Mouse (Mus musculus): ENCODE results near the gene Tra2a. TPM values are rescaled to one million over a fixed set of nuclear protein-coding genes. Genes with fewer than 3 reads are reported as not detected.

Tra2a gene
- polyA plus RNA-seq, 1 experiment from 2014 or later: 71.3 TPM

GRCm38 (mm10) chr6:49247246-49247645 is 16.6 kb downstream of the Tra2a start:
- H3K9ac ChIP-seq (ENCODE audit: low read depth, low read length): no peak overlapping the region
- H3K4me1 ChIP-seq (ENCODE audit: control insufficient read depth, insufficient read depth, low read length): no peaks in the 10 kb centered on the region
- no peaks in the 10 kb centered on the region for H3K9me3 ChIP-seq (ENCODE audit: control insufficient read depth, low read length)
- WGBS: 56% methylated on average over 2 of the region's 2 CpGs
- no peak overlapping the region for H3K4me3 ChIP-seq (ENCODE audit: low read length)
- ATAC-seq: no peak
- H3K27ac ChIP-seq (ENCODE audit: low read length): no peak overlapping the region
- H3K27me3 ChIP-seq (replicated peaks; ENCODE audit: control insufficient read depth, insufficient read depth, low read length): no peaks in the 10 kb centered on the region
- H3K4me2 ChIP-seq (ENCODE audit: low read depth, low read length): no peak overlapping the region
- H3K36me3 ChIP-seq (ENCODE audit: control insufficient read depth, insufficient read depth, low read length): peaks cover 29% of the 10 kb centered on the region

DNA sequence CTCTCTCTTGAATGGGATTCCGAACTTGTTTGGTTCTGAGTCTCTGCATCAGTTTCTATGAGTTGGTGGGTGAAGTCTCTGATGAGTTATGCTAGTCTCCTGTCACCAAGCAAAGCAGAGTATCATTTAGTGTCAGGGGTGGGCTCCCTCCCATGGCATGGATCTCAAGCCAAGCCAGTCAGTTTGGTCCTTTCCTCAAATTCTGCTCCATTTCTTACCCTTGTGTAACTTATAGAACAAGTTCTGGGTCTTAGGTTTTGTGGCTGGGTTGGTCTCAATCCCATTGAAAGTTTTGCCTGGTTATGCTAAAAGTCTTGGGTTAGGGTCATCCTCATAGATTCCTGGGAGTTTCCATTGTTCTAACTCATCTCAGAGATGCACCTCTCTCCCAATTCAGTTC is 21.5 kb downstream of the Tra2a start:
- Histone ChIP-seq H3K27me3 (replicated peaks; ENCODE audit: control insufficient read depth, insufficient read depth, low read length) (no peaks in the 10 kb centered on the region), H3K9me3 (ENCODE audit: control insufficient read depth, low read length) (no peaks in the 10 kb centered on the region), H3K27ac (ENCODE audit: low read length) (no peak overlapping the region), H3K9ac (ENCODE audit: low read depth, low read length) (no peak overlapping the region), H3K4me2 (ENCODE audit: low read depth, low read length) (no peak overlapping the region), H3K4me3 (ENCODE audit: low read length) (no peak overlapping the region), H3K4me1 (ENCODE audit: control insufficient read depth, insufficient read depth, low read length) (no peaks in the 10 kb centered on the region), H3K36me3 (ENCODE audit: control insufficient read depth, insufficient read depth, low read length) (peaks cover 8% of the 10 kb centered on the region; the same call in 1 of the 2 replicates)
- WGBS: 93% methylated on average over 1 of the region's 1 CpGs
- no peak for ATAC-seq

DNA sequence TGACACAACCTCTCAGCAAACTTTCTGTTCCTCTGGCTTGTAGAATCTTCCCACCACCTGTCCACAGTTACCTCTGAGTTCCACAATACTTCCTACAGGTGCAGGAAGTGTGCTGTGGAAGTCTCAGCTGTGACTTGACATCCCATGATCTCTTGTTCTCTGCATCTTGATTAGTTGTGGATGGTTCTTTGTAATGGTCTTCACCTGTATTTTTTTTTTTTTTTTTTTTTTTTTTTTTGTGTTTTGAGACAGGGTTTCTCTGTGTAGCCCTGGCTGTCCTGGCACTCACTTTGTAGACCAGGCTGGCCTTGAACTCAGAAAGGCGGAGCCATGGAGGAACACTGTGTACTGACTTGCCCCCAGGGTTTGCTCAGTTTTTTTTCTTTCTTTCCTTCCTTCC is 22.3 kb downstream of the Tra2a start:
- H3K27ac ChIP-seq (ENCODE audit: low read length): no peak overlapping the region
- ATAC-seq: no peak
- H3K4me1 ChIP-seq (ENCODE audit: control insufficient read depth, insufficient read depth, low read length): no peaks in the 10 kb centered on the region
- no peak overlapping the region for H3K4me3 ChIP-seq (ENCODE audit: low read length)
- peaks cover 8% of the 10 kb centered on the region; the same call in 1 of the 2 replicates for H3K36me3 ChIP-seq (ENCODE audit: control insufficient read depth, insufficient read depth, low read length)
- H3K27me3 ChIP-seq (replicated peaks; ENCODE audit: control insufficient read depth, insufficient read depth, low read length): no peaks in the 10 kb centered on the region
- no peak overlapping the region for H3K9ac ChIP-seq (ENCODE audit: low read depth, low read length)
- 96% methylated on average over 1 of the region's 1 CpGs for WGBS
- no peak overlapping the region for H3K4me2 ChIP-seq (ENCODE audit: low read depth, low read length)
- H3K9me3 ChIP-seq (ENCODE audit: control insufficient read depth, low read length): no peaks in the 10 kb centered on the region

DNA sequence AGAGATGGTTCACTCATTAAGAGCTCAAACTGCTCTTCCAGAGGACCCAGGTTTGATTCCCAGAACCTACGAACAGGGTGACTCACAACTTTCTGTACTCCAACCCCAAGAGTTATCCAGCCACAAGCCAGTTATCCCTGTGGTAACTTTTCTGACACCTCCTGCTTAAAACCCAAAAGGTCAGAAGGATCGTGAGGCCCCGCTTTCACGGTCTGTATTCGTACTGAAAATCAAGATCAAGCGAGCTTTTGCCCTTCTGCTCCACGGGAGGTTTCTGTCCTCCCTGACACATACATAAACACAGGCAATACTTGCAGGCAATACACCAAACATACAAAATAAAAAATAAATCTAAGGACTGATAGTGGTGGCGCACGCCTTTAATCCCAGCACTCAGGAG is 27.5 kb downstream of the Tra2a start:
- H3K27me3 ChIP-seq (replicated peaks; ENCODE audit: control insufficient read depth, insufficient read depth, low read length): no peaks in the 10 kb centered on the region
- no peaks in the 10 kb centered on the region for H3K4me1 ChIP-seq (ENCODE audit: control insufficient read depth, insufficient read depth, low read length)
- peak; percentile 100 for ATAC-seq
- no peak overlapping the region for H3K9ac ChIP-seq (ENCODE audit: low read depth, low read length)
- H3K9me3 ChIP-seq (ENCODE audit: control insufficient read depth, low read length): no peaks in the 10 kb centered on the region
- H3K4me3 ChIP-seq (ENCODE audit: low read length): no peak overlapping the region
- no peak overlapping the region for H3K27ac ChIP-seq (ENCODE audit: low read length)
- no peaks in the 10 kb centered on the region for H3K36me3 ChIP-seq (ENCODE audit: control insufficient read depth, insufficient read depth, low read length)
- 55% methylated on average over 9 of the region's 9 CpGs for WGBS
- H3K4me2 ChIP-seq (ENCODE audit: low read depth, low read length): no peak overlapping the region

- H3K4me2 ChIP-seq (ENCODE audit: low read depth, low read length): no peak overlapping the region
- H3K4me1 ChIP-seq (ENCODE audit: control insufficient read depth, insufficient read depth, low read length): no peaks in the 10 kb centered on the region
- H3K9me3 ChIP-seq (ENCODE audit: control insufficient read depth, low read length): no peaks in the 10 kb centered on the region
- no peak overlapping the region for H3K4me3 ChIP-seq (ENCODE audit: low read length)
- WGBS: 63% methylated on average over 4 of the region's 4 CpGs
- no peak overlapping the region for H3K27ac ChIP-seq (ENCODE audit: low read length)
- no peak for ATAC-seq
- H3K27me3 ChIP-seq (replicated peaks; ENCODE audit: control insufficient read depth, insufficient read depth, low read length): no peaks in the 10 kb centered on the region
- H3K9ac ChIP-seq (ENCODE audit: low read depth, low read length): no peak overlapping the region
- H3K36me3 ChIP-seq (ENCODE audit: control insufficient read depth, insufficient read depth, low read length): no peaks in the 10 kb centered on the region
Observed at GRCm38 (mm10) chr6:49233356-49233755, 30.5 kb downstream of the Tra2a start.

- Histone ChIP-seq H3K36me3 (ENCODE audit: control insufficient read depth, insufficient read depth, low read length) (no peaks in the 10 kb centered on the region), H3K9me3 (ENCODE audit: control insufficient read depth, low read length) (no peaks in the 10 kb centered on the region), H3K9ac (ENCODE audit: low read depth, low read length) (no peak overlapping the region), H3K4me2 (ENCODE audit: low read depth, low read length) (no peak overlapping the region), H3K4me3 (ENCODE audit: low read length) (no peak overlapping the region), H3K4me1 (ENCODE audit: control insufficient read depth, insufficient read depth, low read length) (peaks cover 7% of the 10 kb centered on the region), H3K27me3 (replicated peaks; ENCODE audit: control insufficient read depth, insufficient read depth, low read length) (no peaks in the 10 kb centered on the region), H3K27ac (ENCODE audit: low read length) (no peak overlapping the region)
- 11% methylated on average over 7 of the region's 7 CpGs for WGBS
- peak; percentile 66 for ATAC-seq
Observed at GRCm38 (mm10) chr6:49228126-49228679, 35.6 kb downstream of the Tra2a start.

- no peak overlapping the region for H3K9ac ChIP-seq (ENCODE audit: low read depth, low read length)
- ATAC-seq: 0 out of 2 replicates have a peak, but pooled peaks have one; percentile 38
- no peaks in the 10 kb centered on the region for H3K9me3 ChIP-seq (ENCODE audit: control insufficient read depth, low read length)
- no peak overlapping the region for H3K27ac ChIP-seq (ENCODE audit: low read length)
- H3K4me2 ChIP-seq (ENCODE audit: low read depth, low read length): peak overlapping the region; percentile 25
- H3K36me3 ChIP-seq (ENCODE audit: control insufficient read depth, insufficient read depth, low read length): no peaks in the 10 kb centered on the region
- WGBS: 7% methylated on average over 15 of the region's 15 CpGs
- peak overlapping the region; percentile 18; the same call in 1 of the 2 replicates for H3K4me3 ChIP-seq (ENCODE audit: low read length)
- peaks cover 7% of the 10 kb centered on the region for H3K4me1 ChIP-seq (ENCODE audit: control insufficient read depth, insufficient read depth, low read length)
- H3K27me3 ChIP-seq (replicated peaks; ENCODE audit: control insufficient read depth, insufficient read depth, low read length): no peaks in the 10 kb centered on the region
Observed at GRCm38 (mm10) chr6:49227184-49227735, 36.6 kb downstream of the Tra2a start.

DNA sequence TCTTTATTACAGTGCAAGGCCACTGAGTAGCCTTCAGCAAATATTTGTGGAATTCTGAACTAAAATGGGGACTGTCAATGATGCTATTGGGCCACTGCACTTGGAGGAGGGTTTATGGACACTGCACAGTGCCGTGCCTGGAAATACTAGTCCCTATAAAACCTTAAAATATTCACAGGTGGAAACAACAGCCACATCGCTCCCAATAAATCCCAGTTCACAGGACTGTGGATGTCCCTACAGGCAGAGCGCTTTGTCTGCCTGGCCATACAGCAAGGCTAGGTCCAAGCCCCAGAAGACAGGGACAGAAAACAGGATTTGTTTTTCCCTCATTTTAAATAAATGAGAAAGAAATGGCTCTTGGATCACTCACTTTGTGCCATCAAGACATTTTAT is 38.1 kb downstream of the Tra2a start:
- WGBS: 40% methylated on average over 3 of the region's 3 CpGs
- no peak overlapping the region for H3K27ac ChIP-seq (ENCODE audit: low read length)

DNA sequence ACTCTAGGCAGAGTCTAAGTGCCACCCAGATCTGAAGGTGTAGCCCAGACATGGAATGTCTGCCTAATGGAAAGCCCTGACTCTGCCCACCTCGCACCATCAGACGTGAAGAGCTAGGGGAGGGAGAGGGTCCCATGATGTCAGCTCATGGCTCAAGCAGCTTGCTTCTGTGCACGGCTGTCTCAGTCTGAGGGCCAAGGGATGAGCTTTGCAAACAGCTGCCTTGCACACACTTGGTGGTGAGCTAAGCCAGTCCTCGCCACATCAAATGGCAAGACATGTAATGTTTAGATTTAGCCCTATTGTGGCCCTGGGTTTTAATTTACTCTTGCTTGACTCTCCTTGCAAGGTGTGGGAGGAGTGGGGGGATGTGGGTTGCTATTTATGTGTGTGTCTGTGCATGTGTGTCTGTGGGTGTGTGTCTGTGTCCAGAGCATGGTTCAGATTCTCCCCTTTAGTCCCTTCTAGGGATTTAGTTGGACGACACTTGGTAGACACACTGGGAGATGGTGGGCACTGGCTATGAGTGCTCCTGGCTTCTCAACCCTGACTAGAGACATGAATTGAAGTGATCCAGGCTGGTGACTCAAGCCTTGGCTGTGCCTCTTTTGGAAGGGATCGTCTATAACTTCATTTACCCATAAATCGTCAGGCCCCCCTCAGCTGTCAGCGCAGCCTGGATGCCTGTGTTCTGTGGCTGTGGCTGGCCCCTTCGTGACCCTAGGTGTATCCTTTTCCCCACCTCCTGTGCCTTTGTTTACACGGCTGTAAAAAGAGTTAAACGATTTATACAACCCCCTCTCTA is 38.7 kb downstream of the Tra2a start:
- no peak overlapping the region for H3K4me3 ChIP-seq (ENCODE audit: low read length)
- H3K4me1 ChIP-seq (ENCODE audit: control insufficient read depth, insufficient read depth, low read length): peaks cover 7% of the 10 kb centered on the region
- H3K27ac ChIP-seq (ENCODE audit: low read length): peak overlapping the region; percentile 73
- WGBS: 23% methylated on average over 11 of the region's 11 CpGs
- peak; percentile 87 for ATAC-seq
- H3K36me3 ChIP-seq (ENCODE audit: control insufficient read depth, insufficient read depth, low read length): no peaks in the 10 kb centered on the region
- H3K27me3 ChIP-seq (replicated peaks; ENCODE audit: control insufficient read depth, insufficient read depth, low read length): no peaks in the 10 kb centered on the region
- H3K9me3 ChIP-seq (ENCODE audit: control insufficient read depth, low read length): no peaks in the 10 kb centered on the region
- H3K9ac ChIP-seq (ENCODE audit: low read depth, low read length): 0 out of 2 replicates have a peak overlapping the region, but pooled peaks have one; percentile 19
- no peak overlapping the region for H3K4me2 ChIP-seq (ENCODE audit: low read depth, low read length)

More for the DNA sequence above, 38.1 kb downstream of the Tra2a start:
- no peak for ATAC-seq
- H3K36me3 ChIP-seq (ENCODE audit: control insufficient read depth, insufficient read depth, low read length): no peaks in the 10 kb centered on the region
- no peaks in the 10 kb centered on the region for H3K9me3 ChIP-seq (ENCODE audit: control insufficient read depth, low read length)
- H3K4me2 ChIP-seq (ENCODE audit: low read depth, low read length): no peak overlapping the region
- no peaks in the 10 kb centered on the region for H3K27me3 ChIP-seq (replicated peaks; ENCODE audit: control insufficient read depth, insufficient read depth, low read length)
- no peak overlapping the region for H3K4me3 ChIP-seq (ENCODE audit: low read length)
- H3K9ac ChIP-seq (ENCODE audit: low read depth, low read length): no peak overlapping the region
- peaks cover 7% of the 10 kb centered on the region for H3K4me1 ChIP-seq (ENCODE audit: control insufficient read depth, insufficient read depth, low read length)
